Mouse (Mus musculus) cortical plate, adult 2 months (tissue): Measurements from ENCODE around the gene Ccnd3. TPM values are rescaled to one million over a fixed set of nuclear protein-coding genes. Genes with fewer than 3 reads are reported as not detected.

ENCODE experiments used
- H3K27ac ChIP-seq: fragments of 200-500 bp; 2 replicates; pipeline ENCODE4 v1.5.1; 2012; ENCODE audit warnings: low read length, control low read depth, inconsistent platforms; ENCODE audit not compliant: insufficient read depth
- H3K4me1 ChIP-seq: fragments of 200-500 bp; 2 replicates; pipeline ENCODE4 v1.6.1; 2011; ENCODE audit warnings: low read length; ENCODE audit not compliant: control insufficient read depth, insufficient read depth
- H3K4me3 ChIP-seq: fragments of 200-500 bp; 2 replicates; pipeline ENCODE4 v1.5.1; 2011; ENCODE audit warnings: mild to moderate bottlenecking, low read length, control low read depth; ENCODE audit not compliant: insufficient read depth
- CTCF ChIP-seq: fragments of 200-500 bp; IDR thresholded peaks from 2 replicates; pipeline ENCODE4 v1.5.1; 2011; ENCODE audit warnings: mild to moderate bottlenecking, control low read depth, low read length; ENCODE audit not compliant: insufficient read depth; ENCODE audit errors: extremely low read depth
- POLR2A ChIP-seq: fragments of 200-500 bp; IDR thresholded peaks from 2 replicates; pipeline ENCODE4 v1.6.1; 2011; ENCODE audit warnings: mild to moderate bottlenecking, low read length, control low read depth; ENCODE audit not compliant: insufficient read depth; ENCODE audit errors: extremely low read depth
- polyA plus RNA-seq: library from polyadenylated mRNA; depleted of rRNA; stranded (reverse); fragments of >200 nt; gene quantifications from 2 replicates; pipeline ENCODE4 v1.2.3, GENCODE M21; 2012

The Ccnd3 gene
- polyA plus RNA-seq, 1 experiment: 31.3 TPM

DNA sequence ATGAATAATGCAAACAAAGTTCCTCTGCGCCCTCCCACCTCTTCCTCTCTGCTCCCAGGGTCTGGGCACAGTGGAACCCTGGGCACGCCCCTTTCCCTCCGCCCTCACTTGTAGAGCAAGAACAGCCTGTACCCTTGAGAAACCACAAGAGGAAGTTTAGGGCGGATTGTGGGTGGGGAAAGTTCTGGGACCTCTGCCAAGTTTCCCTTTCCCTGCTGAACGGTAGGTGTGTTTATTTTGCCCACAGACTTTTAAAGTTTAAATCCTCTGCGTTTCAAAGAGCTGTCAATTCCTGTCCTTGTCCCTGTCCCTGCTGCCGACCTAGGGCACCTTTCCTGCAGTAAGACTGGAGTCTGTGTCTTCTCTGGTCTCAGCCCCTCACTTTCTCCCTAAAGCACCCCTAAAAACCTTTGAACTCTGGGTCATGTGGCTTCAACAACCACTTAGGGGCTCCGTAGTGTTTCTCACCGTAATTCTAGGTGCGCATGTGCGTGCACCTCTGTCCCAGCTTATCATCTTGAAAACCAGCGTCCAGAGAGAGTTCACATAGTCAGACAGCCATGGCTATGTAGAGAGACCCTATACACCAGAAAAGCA, 3.3 kb downstream of the Ccnd3 start:
- no peak for TF ChIP-seq POLR2A
- no peak for TF ChIP-seq CTCF
- H3K4me1 ChIP-seq: no peaks in the 10 kb centered on the region; the same call in none of the 2 replicates
- 0 out of 2 replicates have a peak overlapping the region, but pooled peaks have one; percentile 4 for H3K4me3 ChIP-seq
- H3K27ac ChIP-seq: peak overlapping the region; percentile 84

DNA sequence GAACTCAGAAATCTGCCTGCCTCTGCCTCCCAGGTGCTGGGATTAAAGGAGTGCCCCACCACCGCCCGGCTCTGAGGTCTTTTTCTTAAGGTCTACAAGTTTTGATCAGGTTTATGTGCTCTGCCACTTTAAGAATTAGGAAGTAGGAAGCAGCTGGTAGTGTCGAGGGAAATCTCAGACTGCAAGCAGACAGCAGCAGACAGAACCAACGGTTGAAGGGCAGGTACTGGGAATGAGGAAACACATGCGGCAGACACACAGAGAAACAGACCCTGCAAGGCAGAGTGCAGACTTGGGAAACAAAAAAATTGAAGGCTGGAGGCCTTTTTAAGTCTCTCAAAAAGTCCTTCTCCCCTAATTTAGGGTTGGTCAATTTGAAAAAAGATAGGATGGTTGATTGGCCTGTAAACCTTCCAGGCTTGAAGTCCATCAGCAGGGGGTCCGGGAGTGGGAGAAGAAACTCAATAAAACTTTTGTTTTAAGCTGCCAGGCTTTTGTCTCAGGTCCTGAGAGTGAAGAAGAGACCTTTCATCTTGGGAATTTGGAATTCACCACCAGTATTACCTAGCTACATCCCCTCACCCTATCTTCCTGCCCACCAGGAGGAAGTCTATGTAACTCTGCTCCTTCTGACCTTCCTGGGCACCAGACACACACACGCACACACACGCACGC, 4.3 kb downstream of the Ccnd3 start:
- no peaks in the 10 kb centered on the region; the same call in none of the 2 replicates for H3K4me1 ChIP-seq
- no peak overlapping the region for H3K4me3 ChIP-seq
- TF ChIP-seq CTCF: no peak
- TF ChIP-seq POLR2A: no peak
- H3K27ac ChIP-seq: peak overlapping the region; percentile 45; the same call in 1 of the 2 replicates

DNA sequence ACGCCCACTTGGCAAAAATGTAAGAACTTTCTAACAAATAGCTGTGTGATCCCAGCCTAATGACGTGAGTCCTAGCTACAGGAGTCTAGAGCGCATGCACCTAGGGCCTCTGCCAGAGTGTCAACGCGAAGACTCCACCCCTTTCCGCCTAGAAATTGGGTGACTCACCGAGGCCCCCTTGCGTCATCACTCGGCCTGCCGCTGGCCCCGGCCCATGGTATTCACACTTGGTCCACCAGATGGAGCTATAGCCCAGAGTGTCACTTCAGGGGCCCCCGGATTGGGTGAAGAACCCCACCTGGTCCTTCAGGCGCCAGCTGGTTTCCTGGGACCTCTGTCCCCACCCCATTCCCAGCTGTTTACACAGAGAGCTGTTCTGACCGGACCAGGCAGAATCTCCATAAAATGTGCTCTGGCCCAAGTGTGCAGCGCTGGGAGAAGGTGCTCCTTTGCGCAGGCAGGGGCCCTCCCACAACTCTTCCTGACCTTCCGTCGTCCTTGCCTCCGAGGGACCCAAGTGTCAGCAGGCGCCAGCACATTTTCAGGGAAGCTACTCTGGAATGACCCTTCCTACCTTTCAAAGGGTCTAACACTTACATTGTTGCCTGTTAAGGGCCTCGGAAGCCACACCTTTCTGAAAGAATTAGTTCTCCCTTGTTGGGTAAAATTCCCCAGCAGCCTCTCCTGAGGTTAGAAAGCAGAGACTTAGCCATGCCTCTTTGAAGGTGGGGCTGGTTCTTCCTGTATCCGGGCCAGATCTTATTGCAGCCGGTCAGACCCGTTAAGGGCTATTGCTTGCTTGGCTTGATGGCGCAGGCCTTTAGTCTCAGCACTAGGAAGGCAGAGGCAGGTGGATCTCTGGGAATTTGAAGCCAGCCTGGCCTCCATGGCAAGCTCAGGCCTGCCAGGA, 6.5 kb downstream of the Ccnd3 start:
- Histone ChIP-seq H3K27ac (peak overlapping the region; percentile 30; the same call in 1 of the 2 replicates), H3K4me1 (no peaks in the 10 kb centered on the region; the same call in none of the 2 replicates), H3K4me3 (no peak overlapping the region)
- TF ChIP-seq CTCF: peak; percentile 72
- TF ChIP-seq POLR2A: no peak

DNA sequence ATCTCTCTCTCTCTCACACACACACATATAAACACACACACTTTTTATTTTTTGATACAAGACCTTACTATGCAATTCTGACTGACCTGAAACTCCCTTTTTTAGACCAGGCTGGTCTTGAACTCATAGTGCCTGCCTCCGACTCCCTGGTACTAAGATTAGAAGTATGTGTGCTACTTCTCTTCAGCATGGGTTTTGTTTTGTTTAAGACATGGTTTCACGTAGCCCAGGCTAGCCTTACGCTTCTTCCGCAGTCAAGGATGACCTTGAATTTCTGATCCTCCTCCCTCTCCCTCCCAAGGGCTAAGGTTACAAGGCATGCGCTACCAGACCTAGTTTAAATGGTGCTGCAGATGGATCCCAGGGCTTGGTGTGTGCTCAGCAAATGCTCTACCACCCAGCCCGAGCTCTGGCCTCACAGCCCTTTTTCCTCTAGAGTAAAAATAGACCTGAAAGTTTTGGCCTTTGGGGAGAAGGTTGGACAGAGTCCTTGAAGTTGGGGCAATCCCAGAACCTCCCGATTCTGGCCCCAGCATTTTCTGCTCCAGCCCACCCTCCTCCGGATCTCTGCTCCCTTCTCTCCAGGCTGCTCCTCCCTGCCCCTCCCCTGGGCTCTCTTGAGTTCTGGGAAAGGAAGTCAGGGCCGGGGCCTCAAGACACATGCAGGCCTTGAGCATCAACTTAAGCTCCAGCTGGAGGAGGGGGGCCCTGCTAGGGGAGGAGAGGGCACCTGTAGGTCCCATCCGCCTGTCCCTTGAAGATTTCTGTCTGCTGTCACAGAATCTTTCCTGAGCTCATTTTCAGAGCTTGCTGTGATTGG, 8.3 kb downstream of the Ccnd3 start:
- no peak for TF ChIP-seq CTCF
- TF ChIP-seq POLR2A: no peak

DNA sequence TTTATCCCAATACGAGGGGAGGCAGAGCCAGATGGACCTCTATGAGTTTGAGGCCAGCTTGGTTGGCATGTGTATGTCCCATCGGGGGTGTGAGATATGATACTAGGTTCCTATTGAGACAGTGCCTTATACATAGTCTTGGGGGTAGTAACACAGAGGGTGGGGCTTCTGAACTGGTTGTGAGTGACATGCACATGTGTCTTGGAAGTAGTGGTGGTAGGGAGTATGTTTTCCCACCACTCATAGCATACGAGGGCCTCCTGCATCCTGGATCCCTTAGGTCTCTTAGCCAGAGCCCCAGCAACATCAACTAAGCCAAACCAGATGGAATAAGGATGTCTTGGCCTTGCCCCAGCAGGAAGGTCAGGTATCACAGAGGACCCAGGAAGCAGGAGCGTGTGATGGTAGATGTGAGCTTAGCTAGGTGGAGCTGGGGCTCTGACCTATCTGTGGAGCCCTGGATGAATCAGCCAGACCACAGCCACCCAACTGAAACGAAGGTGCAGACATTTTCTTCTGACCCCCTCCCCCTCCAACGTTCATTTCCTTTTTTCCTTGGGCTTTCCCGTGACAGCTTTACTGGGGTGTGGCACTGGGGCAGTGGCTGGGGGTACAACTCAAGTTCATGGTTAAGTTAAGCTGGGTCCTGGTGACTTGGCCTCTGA, 10.5 kb downstream of the Ccnd3 start:
- no peak overlapping the region for H3K27ac ChIP-seq
- TF ChIP-seq CTCF (no peak), POLR2A (no peak)
- H3K4me3 ChIP-seq: no peak overlapping the region
- H3K4me1 ChIP-seq: no peaks in the 10 kb centered on the region

More for the DNA sequence above, 8.3 kb downstream of the Ccnd3 start:
- no peak overlapping the region for H3K4me3 ChIP-seq
- no peak overlapping the region for H3K27ac ChIP-seq
- H3K4me1 ChIP-seq: no peaks in the 10 kb centered on the region; the same call in none of the 2 replicates

DNA sequence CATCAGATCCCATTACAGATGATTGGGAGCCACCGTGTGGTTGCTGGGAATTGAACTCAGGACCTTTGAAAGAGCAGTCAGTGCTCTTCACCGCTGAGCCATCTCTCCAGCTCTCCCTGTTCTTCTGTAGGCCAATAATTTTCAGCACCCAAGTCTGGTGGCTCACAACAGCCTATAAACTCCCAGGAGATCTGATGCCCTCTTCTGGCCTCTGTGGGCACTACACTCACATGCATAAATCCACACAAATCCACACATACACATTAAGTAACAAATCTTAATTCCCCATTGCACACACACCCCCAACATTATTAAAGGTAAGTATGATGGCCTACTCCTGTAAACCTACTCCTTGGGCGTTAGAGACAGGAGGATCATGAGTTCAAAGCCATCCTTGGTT, 11.4 kb downstream of the Ccnd3 start:
- Histone ChIP-seq H3K4me3 (no peak overlapping the region), H3K4me1 (no peaks in the 10 kb centered on the region), H3K27ac (no peak overlapping the region)
- TF ChIP-seq CTCF (no peak), POLR2A (no peak)

DNA sequence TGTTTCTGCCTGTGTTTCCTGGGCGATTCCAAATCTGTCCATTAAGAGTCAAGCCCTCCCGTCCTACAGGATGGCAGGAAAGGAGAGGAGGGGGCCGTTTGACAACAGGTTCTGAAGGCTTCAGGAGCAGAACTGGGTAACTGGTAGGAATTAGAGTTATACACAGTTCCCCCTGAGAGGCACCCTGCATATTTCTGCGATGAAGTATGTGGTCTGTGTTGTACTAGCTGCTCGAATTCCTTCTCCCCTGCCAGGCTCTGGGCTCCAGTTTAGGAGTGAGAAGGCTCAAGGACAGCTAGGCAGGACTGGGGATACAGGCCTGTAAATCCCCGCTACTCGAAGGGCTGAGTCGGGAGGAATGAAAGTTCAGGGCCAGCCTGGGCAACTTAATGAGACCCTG, 13.4 kb downstream of the Ccnd3 start:
- no peaks in the 10 kb centered on the region for H3K4me1 ChIP-seq
- no peak overlapping the region for H3K27ac ChIP-seq
- no peak overlapping the region for H3K4me3 ChIP-seq
- TF ChIP-seq CTCF (no peak), POLR2A (no peak)

DNA sequence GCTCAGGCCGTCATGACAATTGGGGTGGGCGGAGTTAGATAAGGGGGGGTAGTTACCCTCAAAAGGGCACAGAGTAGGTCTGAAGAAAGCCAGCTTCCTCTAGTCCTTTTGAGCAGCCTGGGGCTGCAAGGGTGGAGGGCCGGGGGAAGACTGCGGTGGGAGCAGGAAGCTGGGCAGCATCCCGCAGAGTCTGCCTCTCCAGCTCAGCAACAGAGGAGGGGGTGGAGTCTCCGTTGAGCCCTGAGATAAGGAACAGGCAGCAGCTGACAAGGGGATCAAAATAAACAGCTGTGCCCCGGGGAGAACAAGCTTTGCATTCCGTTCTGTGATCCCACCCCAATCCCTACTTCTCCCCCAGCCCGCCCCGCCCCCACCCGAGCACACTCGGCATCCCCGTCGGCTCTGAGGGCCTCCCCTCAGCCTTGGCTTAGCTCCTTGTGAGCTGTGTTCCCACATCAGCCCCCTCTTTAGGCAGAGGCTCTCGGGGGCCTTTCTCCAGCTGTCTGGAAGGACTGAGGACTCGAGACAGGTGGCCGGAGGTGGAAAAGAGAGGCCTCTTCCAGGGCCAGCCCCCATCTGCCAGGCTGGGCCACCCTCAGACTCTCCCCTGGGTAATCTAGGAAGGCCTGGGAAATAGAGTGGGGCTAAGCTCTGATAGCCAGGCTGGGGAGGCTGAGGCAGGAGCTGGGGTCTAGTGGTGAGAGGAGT, 16.9 kb downstream of the Ccnd3 start:
- no peaks in the 10 kb centered on the region for H3K4me1 ChIP-seq
- H3K27ac ChIP-seq: no peak overlapping the region
- no peak for TF ChIP-seq POLR2A
- TF ChIP-seq CTCF: no peak
- no peak overlapping the region for H3K4me3 ChIP-seq

DNA sequence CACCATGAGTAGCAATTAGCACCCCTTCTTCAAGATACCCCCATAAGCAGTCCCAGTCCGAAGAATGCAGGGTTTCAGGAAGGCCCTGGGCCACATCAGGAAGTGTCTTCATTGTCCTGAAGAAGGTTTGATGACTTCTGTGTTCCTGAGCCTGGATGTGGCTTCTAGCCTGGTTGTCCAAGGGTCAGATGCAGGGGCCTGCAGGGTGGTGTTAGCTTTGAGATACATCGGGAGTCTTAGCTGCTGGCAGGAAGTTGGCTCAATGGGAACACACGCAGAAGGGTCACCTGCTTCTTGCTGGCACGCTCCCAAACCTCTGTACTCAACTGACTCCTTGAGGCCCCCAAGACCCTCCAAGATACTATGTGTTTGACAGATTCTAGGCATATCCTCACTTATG, 17.7 kb downstream of the Ccnd3 start:
- H3K27ac ChIP-seq: no peak overlapping the region
- TF ChIP-seq CTCF: no peak
- H3K4me3 ChIP-seq: no peak overlapping the region
- H3K4me1 ChIP-seq: no peaks in the 10 kb centered on the region
